Mouse (Mus musculus): ENCODE measurements around the gene Pbxip1. TPM values are rescaled to one million over a fixed set of nuclear protein-coding genes. Genes with fewer than 3 reads are reported as not detected.
A peak's percentile ranks its signal among the peaks of the same experiment; 100 is the strongest.

Pbxip1 gene
- polyA plus RNA-seq, 1 experiment from 2014 or later: 52.2 TPM

DNA sequence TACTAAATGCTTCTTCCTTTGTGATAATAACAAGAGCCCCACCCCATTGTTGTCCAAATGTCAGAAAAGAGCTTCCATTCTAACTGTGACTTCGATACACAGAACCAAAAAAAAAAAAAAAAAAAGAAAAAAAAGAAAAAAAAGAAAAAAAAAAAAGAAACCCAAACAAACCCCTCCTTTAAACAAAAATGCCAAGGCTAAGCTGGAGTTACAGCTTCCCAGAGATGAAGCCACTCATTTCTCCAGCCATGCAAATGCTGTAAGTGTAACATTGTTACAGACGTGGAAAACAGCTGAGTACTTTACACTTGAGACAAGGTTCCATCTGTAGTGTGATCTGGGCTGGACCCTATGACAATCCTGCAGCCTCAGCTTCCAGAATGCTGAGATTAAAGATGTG is 19.4 kb upstream of the Pbxip1 start:
- WGBS: 15% methylated on average over 2 of the region's 2 CpGs
- Histone ChIP-seq H3K4me3 (ENCODE audit: low read depth, low read length) (peak overlapping the region; percentile 76), H3K9ac (ENCODE audit: low read depth, low read length) (0 out of 2 replicates have a peak overlapping the region, but pooled peaks have one; percentile 51), H3K27me3 (replicated peaks; ENCODE audit: control insufficient read depth, insufficient read depth, low read length) (no peaks in the 10 kb centered on the region), H3K4me1 (replicated peaks; ENCODE audit: control insufficient read depth, insufficient read depth, low read length) (peaks cover 9% of the 10 kb centered on the region), H3K9me3 (ENCODE audit: control insufficient read depth) (no peaks in the 10 kb centered on the region), H3K27ac (ENCODE audit: low read depth, low read length) (peak overlapping the region; percentile 97; the same call in 1 of the 2 replicates), H3K36me3 (ENCODE audit: control insufficient read depth, insufficient read depth) (peaks cover 24% of the 10 kb centered on the region), H3K4me2 (replicated peaks; ENCODE audit: low read depth) (peak overlapping the region; percentile 81)
- ATAC-seq: no peak
- no peak for TF ChIP-seq CTCF (IDR thresholded peaks at IDR 0.05; ENCODE audit: low read depth)

DNA sequence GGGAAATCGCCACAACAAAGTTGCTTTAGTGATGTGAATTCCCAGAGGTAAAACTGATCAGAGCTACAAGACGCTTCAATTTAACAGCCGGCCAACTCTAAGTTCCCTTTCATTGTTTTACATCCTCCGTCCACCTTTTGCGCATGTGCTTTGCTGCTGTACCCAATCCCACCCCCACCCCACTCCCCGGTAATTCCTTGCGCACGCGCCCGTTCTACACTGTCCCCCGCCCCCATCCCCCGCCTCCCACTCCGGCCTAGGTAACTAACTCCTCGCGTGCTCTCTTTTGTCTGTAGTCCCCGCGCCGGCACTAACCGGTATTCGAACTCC is 18.7 kb upstream of the Pbxip1 start:
- peak overlapping the region; percentile 76 for H3K4me3 ChIP-seq (ENCODE audit: low read depth, low read length)
- no peak for TF ChIP-seq CTCF (IDR thresholded peaks at IDR 0.05; ENCODE audit: low read depth)
- peak overlapping the region; percentile 81 for H3K4me2 ChIP-seq (replicated peaks; ENCODE audit: low read depth)
- H3K36me3 ChIP-seq (ENCODE audit: control insufficient read depth, insufficient read depth): peaks cover 28% of the 10 kb centered on the region
- no peaks in the 10 kb centered on the region for H3K27me3 ChIP-seq (replicated peaks; ENCODE audit: control insufficient read depth, insufficient read depth, low read length)
- 0% methylated on average over 20 of the region's 20 CpGs for WGBS
- peak overlapping the region; percentile 51 for H3K9ac ChIP-seq (ENCODE audit: low read depth, low read length)
- ATAC-seq: peak; percentile 1; the same call in 1 of the 2 replicates
- no peaks in the 10 kb centered on the region for H3K9me3 ChIP-seq (ENCODE audit: control insufficient read depth)
- H3K4me1 ChIP-seq (replicated peaks; ENCODE audit: control insufficient read depth, insufficient read depth, low read length): peaks cover 9% of the 10 kb centered on the region
- H3K27ac ChIP-seq (ENCODE audit: low read depth, low read length): peak overlapping the region; percentile 97

GRCm38 (mm10) chr3:89418170-89418860 is 18.2 kb upstream of the Pbxip1 start, which contains the start of the genes Cks1b and Shc1:
TSS of gene Cks1b (minus strand) at chr3:89418383.
TSS of gene Shc1 (plus strand) at chr3:89418443.
- ATAC-seq: peak; percentile 96
- Histone ChIP-seq H3K27ac (ENCODE audit: low read depth, low read length) (peak within 1 kb of the TSS; percentile 97), H3K9me3 (ENCODE audit: control insufficient read depth) (no peaks in the 10 kb centered on the region), H3K4me1 (replicated peaks; ENCODE audit: control insufficient read depth, insufficient read depth, low read length) (peaks cover 9% of the 10 kb centered on the region), H3K9ac (ENCODE audit: low read depth, low read length) (peak within 1 kb of the TSS; percentile 83), H3K27me3 (replicated peaks; ENCODE audit: control insufficient read depth, insufficient read depth, low read length) (no peaks in the 10 kb centered on the region), H3K4me3 (ENCODE audit: low read depth, low read length) (peak within 1 kb of the TSS; percentile 76), H3K36me3 (ENCODE audit: control insufficient read depth, insufficient read depth) (peaks cover 28% of the 10 kb centered on the region), H3K4me2 (replicated peaks; ENCODE audit: low read depth) (peak within 1 kb of the TSS; percentile 86)
- TF ChIP-seq CTCF (IDR thresholded peaks at IDR 0.05; ENCODE audit: low read depth): no peak
- WGBS: under 1% methylated on average over 39 of the region's 39 CpGs

DNA sequence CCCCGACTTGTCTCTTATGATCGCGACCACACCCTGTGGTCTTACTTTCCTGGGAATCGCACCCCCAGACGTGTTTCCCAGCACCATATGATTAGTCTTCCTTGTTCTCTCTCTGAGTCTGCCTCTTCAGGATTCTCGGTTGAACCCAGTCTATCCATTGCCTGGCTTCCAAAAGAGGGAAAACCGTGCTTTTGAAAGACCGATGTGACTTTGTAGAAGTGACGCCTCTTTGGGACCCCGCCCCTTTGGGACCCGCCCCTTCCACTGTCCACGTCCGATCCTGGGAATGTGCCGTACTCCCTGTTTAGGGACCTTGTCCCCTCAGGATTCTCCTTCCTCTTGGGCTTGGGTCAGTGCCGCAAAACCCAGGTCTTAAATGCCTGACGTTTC is 17.6 kb upstream of the Pbxip1 start:
- TF ChIP-seq CTCF (IDR thresholded peaks at IDR 0.05; ENCODE audit: low read depth): no peak
- Histone ChIP-seq H3K27me3 (replicated peaks; ENCODE audit: control insufficient read depth, insufficient read depth, low read length) (no peaks in the 10 kb centered on the region), H3K36me3 (ENCODE audit: control insufficient read depth, insufficient read depth) (peaks cover 31% of the 10 kb centered on the region), H3K9me3 (ENCODE audit: control insufficient read depth) (no peaks in the 10 kb centered on the region), H3K27ac (ENCODE audit: low read depth, low read length) (peak overlapping the region; percentile 97), H3K9ac (ENCODE audit: low read depth, low read length) (peak overlapping the region; percentile 83), H3K4me3 (ENCODE audit: low read depth, low read length) (peak overlapping the region; percentile 76), H3K4me2 (replicated peaks; ENCODE audit: low read depth) (peak overlapping the region; percentile 86), H3K4me1 (replicated peaks; ENCODE audit: control insufficient read depth, insufficient read depth, low read length) (peaks cover 9% of the 10 kb centered on the region)
- ATAC-seq: peak; percentile 47
- under 1% methylated on average over 16 of the region's 16 CpGs for WGBS

DNA sequence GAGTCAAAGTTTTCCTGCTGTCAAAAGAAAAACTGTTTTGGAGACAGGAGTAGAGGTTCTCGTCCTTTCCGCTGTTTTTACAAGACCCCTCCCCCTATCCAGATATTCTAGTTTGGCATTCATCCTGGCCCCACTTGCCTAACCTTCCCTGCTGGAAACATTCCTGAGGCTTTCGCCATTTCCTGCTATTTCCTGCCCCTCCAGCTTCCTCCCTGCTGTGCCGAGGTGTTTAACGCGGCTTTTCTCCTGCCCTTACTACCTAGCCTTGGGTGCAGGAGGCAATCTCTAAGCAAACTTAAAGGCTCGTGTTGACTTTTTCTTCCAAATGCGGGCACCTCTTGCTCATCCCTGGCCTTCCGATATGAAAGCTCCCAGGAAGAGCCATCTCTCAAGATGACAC is 16.9 kb upstream of the Pbxip1 start:
- Histone ChIP-seq H3K9me3 (ENCODE audit: control insufficient read depth) (no peaks in the 10 kb centered on the region), H3K4me3 (ENCODE audit: low read depth, low read length) (peak overlapping the region; percentile 76), H3K4me2 (replicated peaks; ENCODE audit: low read depth) (peak overlapping the region; percentile 86), H3K36me3 (ENCODE audit: control insufficient read depth, insufficient read depth) (peaks cover 34% of the 10 kb centered on the region), H3K27ac (ENCODE audit: low read depth, low read length) (peak overlapping the region; percentile 97), H3K9ac (ENCODE audit: low read depth, low read length) (peak overlapping the region; percentile 83), H3K27me3 (replicated peaks; ENCODE audit: control insufficient read depth, insufficient read depth, low read length) (no peaks in the 10 kb centered on the region), H3K4me1 (replicated peaks; ENCODE audit: control insufficient read depth, insufficient read depth, low read length) (peaks cover 9% of the 10 kb centered on the region)
- ATAC-seq: no peak
- under 1% methylated on average over 9 of the region's 9 CpGs for WGBS
- no peak for TF ChIP-seq CTCF (IDR thresholded peaks at IDR 0.05; ENCODE audit: low read depth)

GRCm38 (mm10) chr3:89419981-89420380 is 16.5 kb upstream of the Pbxip1 start:
- whole genome bisulfite sequencing: 17% methylated on average over 3 of the region's 3 CpGs
- peaks cover 9% of the 10 kb centered on the region for H3K4me1 ChIP-seq (replicated peaks; ENCODE audit: control insufficient read depth, insufficient read depth, low read length)

More at GRCm38 (mm10) chr3:89419981-89420380, 16.5 kb upstream of the Pbxip1 start:
- no peak for ATAC-seq
- Histone ChIP-seq H3K9ac (ENCODE audit: low read depth, low read length) (peak overlapping the region; percentile 83; the same call in 1 of the 2 replicates), H3K4me2 (replicated peaks; ENCODE audit: low read depth) (peak overlapping the region; percentile 86), H3K27ac (ENCODE audit: low read depth, low read length) (peak overlapping the region; percentile 97), H3K36me3 (ENCODE audit: control insufficient read depth, insufficient read depth) (peaks cover 30% of the 10 kb centered on the region), H3K27me3 (replicated peaks; ENCODE audit: control insufficient read depth, insufficient read depth, low read length) (no peaks in the 10 kb centered on the region), H3K4me3 (ENCODE audit: low read depth, low read length) (peak overlapping the region; percentile 76), H3K9me3 (ENCODE audit: control insufficient read depth) (no peaks in the 10 kb centered on the region)
- no peak for TF ChIP-seq CTCF (IDR thresholded peaks at IDR 0.05; ENCODE audit: low read depth)

Measured in intestine, postnatal 0 days (tissue).